Mouse (Mus musculus) brain, embryonic 14.5 days (tissue): ENCODE data around the gene Rcor2.

Experiments
- CTCF ChIP-seq: fragments of 200-500 bp; IDR thresholded peaks from 2 replicates; pipeline ENCODE4 v1.5.1; 2012; ENCODE audit warnings: inconsistent platforms, mild to moderate bottlenecking, moderate library complexity, borderline replicate concordance; ENCODE audit not compliant: insufficient read depth, insufficient read length; ENCODE audit errors: extremely low read depth
- POLR2A ChIP-seq: fragments of 200-500 bp; IDR thresholded peaks from 2 replicates; pipeline ENCODE4 v1.6.1; 2012; ENCODE audit warnings: mild to moderate bottlenecking, inconsistent platforms, borderline replicate concordance; ENCODE audit not compliant: poor library complexity, insufficient read depth, insufficient read length, severe bottlenecking; ENCODE audit errors: extremely low read depth

DNA sequence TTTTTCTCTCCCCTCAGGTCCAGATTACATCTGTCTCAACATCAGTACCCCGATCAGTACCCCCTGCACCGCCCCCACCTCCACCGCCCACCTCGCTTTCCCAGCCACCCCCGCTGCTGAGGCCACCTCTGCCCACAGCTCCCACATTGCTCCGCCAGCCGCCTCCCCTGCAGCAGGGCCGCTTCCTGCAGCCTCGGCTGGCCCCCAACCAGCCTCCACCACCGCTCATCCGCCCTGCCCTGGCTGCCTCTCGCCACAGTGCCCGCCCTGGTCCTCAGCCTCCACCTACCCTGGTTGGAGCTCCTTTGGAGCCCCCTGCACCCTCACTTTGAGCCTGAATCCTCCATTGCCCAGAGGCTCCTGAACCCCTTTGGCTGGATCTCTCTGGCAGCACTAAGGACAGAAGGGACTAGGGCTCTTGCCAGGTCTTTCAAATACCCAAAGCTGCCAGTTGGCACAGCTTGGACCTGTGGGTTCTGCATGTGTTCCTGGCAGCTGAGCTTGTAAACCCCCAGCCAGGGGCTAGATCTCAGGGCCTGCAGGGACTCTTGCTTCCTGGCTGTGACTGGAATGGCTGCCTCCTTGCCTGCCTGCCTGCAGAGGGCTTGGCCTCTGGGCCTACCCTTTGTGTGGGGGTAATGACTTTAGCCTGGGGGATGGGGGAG is 7.3 kb downstream of the Rcor2 start:
- TF ChIP-seq CTCF (no peak), POLR2A (no peak)
